Mouse (Mus musculus) liver, embryonic 12.5 days (tissue): Measurements from ENCODE around the gene Ttll6. TPM values are rescaled to one million over a fixed set of nuclear protein-coding genes. Genes with fewer than 3 reads are reported as not detected.
A peak's percentile ranks its signal among the peaks of the same experiment; 100 is the strongest.

ENCODE experiments used
- ATAC-seq: fragments of 200-750 bp; cut with Nextera tagmentation; 2 replicates; pipeline ENCODE4 v1.8.0; 2017; ENCODE audit warnings: moderate number of reproducible peaks, mild to moderate bottlenecking, moderate library complexity
- H3K27ac ChIP-seq: fragments of 300-500 bp; sonication (generic); 2 replicates; pipeline ENCODE4 v1.5.1; 2016; ENCODE audit warnings: mild to moderate bottlenecking
- H3K27me3 ChIP-seq: fragments of 300-500 bp; sonication (generic); replicated peaks from 2 replicates; pipeline ENCODE4 v1.6.1; 2016; ENCODE audit warnings: mild to moderate bottlenecking, moderate library complexity
- H3K36me3 ChIP-seq: fragments of 300-500 bp; sonication (generic); 2 replicates; pipeline ENCODE4 v1.6.1; 2016; ENCODE audit warnings: mild to moderate bottlenecking, moderate library complexity
- H3K4me1 ChIP-seq: fragments of 300-500 bp; sonication (generic); 2 replicates; pipeline ENCODE4 v1.6.1; 2016
- H3K4me2 ChIP-seq: fragments of 300-500 bp; sonication (generic); 2 replicates; pipeline ENCODE4 v1.6.1; 2016; ENCODE audit warnings: mild to moderate bottlenecking, moderate library complexity
- H3K4me3 ChIP-seq: fragments of 300-500 bp; sonication (generic); 2 replicates; pipeline ENCODE4 v1.5.1; 2016; ENCODE audit warnings: mild to moderate bottlenecking, moderate library complexity
- H3K9ac ChIP-seq: fragments of 300-500 bp; sonication (generic); 2 replicates; pipeline ENCODE4 v1.6.1; 2016; ENCODE audit warnings: mild to moderate bottlenecking, moderate library complexity
- H3K9me3 ChIP-seq: fragments of 300-500 bp; sonication (generic); replicated peaks from 2 replicates; pipeline ENCODE4 v1.6.1; 2016; ENCODE audit warnings: mild to moderate bottlenecking, moderate library complexity
- WGBS: fragments of 180-500 bp; shearing (Covaris S2); methylation state at CpG from one replicate; pipeline ENCODE4 v1.1.7; 2016; ENCODE audit not compliant: insufficient replicate concordance; 5-methylcytosine and 5-hydroxymethylcytosine counted together
- polyA plus RNA-seq: library from polyadenylated mRNA; unstranded; fragments of >200 nt; fragmentation: Nextera tagmentation; extraction: Ambion mirVana; gene quantifications from 2 replicates; pipeline ENCODE4 v1.2.1, GENCODE M21; 2016

Gene Ttll6
- polyA plus RNA-seq, 1 experiment from 2014 or later: not detected

DNA sequence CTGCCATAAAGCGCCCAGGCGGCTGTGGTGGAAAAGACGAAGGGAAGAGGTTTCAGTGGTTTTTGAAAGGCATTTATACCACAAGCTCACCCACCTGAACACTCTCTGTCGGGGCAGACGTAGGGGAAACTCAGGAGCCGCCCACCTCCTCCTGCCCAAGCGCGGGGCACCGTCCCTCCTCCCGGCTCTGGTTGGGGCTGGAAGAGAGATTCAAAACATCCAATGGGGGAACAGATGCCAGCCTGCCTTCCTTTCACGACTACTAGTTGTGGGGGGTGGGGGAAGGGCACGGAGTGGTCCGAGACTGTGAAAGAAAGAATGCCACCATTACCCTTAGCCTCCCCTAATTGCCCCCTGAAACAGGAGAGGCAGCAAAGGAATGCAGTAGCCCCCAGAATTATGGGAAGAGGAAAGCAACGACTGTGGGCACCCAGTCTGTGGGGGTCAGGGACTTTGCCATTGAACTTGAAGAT lies 66.6 kb downstream of the Ttll6 start:
- Histone ChIP-seq H3K4me3 (no peak overlapping the region), H3K9ac (no peak overlapping the region), H3K27ac (no peak overlapping the region), H3K4me1 (no peaks in the 10 kb centered on the region; the same call in 1 of the 2 replicates), H3K36me3 (no peaks in the 10 kb centered on the region), H3K27me3 (peaks cover 100% of the 10 kb centered on the region), H3K4me2 (no peak overlapping the region), H3K9me3 (no peaks in the 10 kb centered on the region)
- no peak for ATAC-seq
- WGBS: under 1% methylated on average over 14 of the region's 14 CpGs

DNA sequence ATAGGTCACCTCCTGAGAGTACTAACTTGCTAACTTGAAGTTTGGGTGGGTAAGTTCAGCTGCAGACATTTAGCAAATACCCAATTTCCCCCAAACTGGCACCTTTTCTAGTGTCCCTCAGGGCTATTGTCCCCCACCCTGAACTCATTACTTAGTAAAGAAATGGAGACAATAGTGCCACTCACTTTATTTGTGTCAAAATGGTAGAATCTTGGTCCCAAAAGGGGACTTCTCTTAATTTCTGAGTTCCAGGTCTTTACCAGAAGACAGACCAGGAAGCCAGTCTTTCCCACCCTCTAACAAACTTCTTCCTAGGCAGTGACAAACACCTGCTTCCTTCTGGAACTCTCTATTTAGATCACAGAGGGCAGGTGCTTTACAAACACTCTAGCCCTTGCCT lies 68.2 kb downstream of the Ttll6 start:
- no peak overlapping the region for H3K4me2 ChIP-seq
- no peaks in the 10 kb centered on the region for H3K9me3 ChIP-seq
- peaks cover 99% of the 10 kb centered on the region for H3K27me3 ChIP-seq
- no peak for ATAC-seq
- H3K4me1 ChIP-seq: no peaks in the 10 kb centered on the region; the same call in 1 of the 2 replicates
- no peaks in the 10 kb centered on the region for H3K36me3 ChIP-seq
- H3K4me3 ChIP-seq: no peak overlapping the region
- H3K27ac ChIP-seq: no peak overlapping the region
- no peak overlapping the region for H3K9ac ChIP-seq

DNA sequence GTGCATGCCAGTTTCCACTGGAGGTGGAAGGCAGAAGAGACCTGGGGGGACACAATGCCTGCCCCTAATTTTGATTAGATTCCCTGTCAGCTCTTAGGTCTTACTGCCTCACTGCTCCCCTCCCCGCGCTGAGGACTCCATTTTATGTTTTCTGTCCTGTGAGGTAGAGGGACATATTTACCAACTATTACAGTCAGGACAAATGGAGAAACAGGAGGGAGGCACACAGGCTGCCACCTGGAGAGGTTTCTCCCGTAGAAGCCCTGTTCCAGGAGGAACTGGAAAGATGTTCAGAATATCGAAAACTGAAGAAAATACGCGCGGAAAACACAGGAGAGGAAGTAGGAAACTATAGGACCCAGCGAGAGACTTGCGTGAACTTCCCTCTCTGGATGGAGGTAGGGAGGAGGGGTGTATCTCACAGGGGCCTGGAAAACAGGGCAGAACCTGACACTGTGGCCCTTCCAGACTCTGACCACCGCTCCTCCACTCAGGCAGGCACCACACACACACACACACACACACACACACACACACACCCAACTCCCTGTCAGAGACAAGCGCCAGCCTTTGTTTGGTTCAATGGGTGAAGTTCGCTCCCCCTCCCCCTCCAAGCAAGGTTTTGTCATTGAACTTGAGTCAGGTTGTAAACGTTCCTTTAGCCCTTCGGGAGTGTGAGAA lies 69.0 kb downstream of the Ttll6 start:
- Histone ChIP-seq H3K4me2 (no peak overlapping the region), H3K36me3 (no peaks in the 10 kb centered on the region), H3K9me3 (no peaks in the 10 kb centered on the region), H3K27me3 (peaks cover 99% of the 10 kb centered on the region), H3K27ac (no peak overlapping the region), H3K9ac (no peak overlapping the region), H3K4me1 (no peaks in the 10 kb centered on the region; the same call in 1 of the 2 replicates), H3K4me3 (no peak overlapping the region)
- 2% methylated on average over 13 of the region's 14 CpGs for WGBS
- no peak for ATAC-seq

DNA sequence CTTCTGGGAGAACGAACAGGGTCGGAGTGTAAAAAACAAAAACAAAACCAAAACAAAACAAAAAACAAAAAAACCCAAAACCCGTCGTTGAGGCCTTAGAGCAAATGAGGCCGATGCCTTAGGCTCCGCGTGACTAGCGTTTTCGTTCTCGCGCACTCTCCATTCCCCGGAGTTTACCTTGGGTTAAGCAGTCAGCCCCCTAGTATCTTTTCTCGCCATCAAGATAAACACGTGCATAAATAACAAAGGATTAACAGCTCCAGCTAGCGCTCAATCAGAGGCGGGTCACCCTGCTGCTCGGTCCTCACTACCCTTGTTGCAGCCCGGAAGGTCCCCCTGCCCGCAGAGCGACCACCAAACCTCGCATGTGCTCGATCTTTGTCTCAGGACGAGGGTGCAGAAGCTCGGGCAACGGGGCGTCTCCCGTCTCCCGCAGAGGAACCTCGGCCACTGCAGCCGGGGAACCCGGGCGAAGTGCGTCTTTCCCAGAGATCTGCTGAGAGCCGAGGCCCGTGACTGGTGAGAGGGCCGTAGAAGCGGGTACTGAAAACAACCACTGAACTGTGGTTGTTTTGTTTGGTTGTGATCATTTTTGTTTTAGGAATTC lies 69.7 kb downstream of the Ttll6 start:
- Histone ChIP-seq H3K4me2 (no peak overlapping the region), H3K4me3 (no peak overlapping the region)
- 2% methylated on average over 37 of the region's 37 CpGs for WGBS

DNA sequence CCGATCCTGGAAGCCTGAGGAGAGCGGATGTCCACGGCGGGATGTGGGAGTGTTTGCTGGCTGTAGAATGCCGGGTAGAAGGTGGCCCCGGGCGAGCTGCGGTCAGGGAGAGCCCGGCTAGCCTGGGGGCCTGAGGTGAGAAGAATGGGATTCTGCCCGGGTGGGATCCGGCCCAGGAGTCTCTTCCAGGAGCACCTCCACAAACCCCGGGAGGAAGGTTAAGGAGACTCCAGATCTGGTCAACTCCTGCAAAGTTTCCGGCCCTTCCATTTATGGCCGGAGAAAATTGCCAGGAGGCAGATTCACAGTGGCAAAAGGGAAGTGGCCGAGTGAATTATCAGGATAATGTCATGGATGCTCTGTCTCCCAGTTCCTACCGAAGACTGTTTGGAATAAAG lies 70.2 kb downstream of the Ttll6 start:
- Histone ChIP-seq H3K27ac (no peak overlapping the region), H3K4me3 (no peak overlapping the region), H3K9me3 (no peaks in the 10 kb centered on the region), H3K4me2 (no peak overlapping the region), H3K36me3 (no peaks in the 10 kb centered on the region), H3K4me1 (no peaks in the 10 kb centered on the region; the same call in 1 of the 2 replicates), H3K27me3 (peaks cover 99% of the 10 kb centered on the region), H3K9ac (no peak overlapping the region)
- ATAC-seq: no peak
- 5% methylated on average over 16 of the region's 16 CpGs for WGBS

More for the DNA sequence above, 69.7 kb downstream of the Ttll6 start:
- no peaks in the 10 kb centered on the region for H3K36me3 ChIP-seq
- H3K9ac ChIP-seq: no peak overlapping the region
- H3K4me1 ChIP-seq: no peaks in the 10 kb centered on the region; the same call in 1 of the 2 replicates
- H3K9me3 ChIP-seq: no peaks in the 10 kb centered on the region
- ATAC-seq: no peak
- H3K27me3 ChIP-seq: peaks cover 99% of the 10 kb centered on the region
- H3K27ac ChIP-seq: no peak overlapping the region

DNA sequence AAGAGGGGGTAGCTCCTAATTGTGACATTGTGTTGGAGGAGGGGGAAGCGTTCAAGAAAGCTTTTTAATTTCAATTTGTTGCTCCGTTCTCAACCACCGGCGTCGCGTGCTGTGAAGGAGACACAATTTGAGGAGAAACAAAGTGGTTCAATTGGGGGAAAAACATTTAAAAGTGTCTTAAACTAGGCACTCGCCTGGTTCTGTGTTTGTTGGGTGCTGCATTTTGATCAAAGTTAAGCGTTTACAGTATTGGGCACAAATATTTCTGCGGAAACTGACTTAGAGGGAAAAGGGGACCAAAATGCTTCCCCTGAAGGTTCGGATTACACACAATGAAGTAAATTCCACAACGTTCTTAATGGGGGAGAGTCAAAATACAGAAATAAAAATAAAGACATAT lies 70.8 kb downstream of the Ttll6 start:
- no peak overlapping the region for H3K4me3 ChIP-seq
- peaks cover 99% of the 10 kb centered on the region for H3K27me3 ChIP-seq
- no peak overlapping the region for H3K9ac ChIP-seq
- H3K36me3 ChIP-seq: no peaks in the 10 kb centered on the region
- ATAC-seq: no peak
- no peak overlapping the region for H3K4me2 ChIP-seq
- no peaks in the 10 kb centered on the region; the same call in 1 of the 2 replicates for H3K4me1 ChIP-seq
- H3K27ac ChIP-seq: no peak overlapping the region
- no peaks in the 10 kb centered on the region for H3K9me3 ChIP-seq
- 1% methylated on average over 11 of the region's 11 CpGs for WGBS

DNA sequence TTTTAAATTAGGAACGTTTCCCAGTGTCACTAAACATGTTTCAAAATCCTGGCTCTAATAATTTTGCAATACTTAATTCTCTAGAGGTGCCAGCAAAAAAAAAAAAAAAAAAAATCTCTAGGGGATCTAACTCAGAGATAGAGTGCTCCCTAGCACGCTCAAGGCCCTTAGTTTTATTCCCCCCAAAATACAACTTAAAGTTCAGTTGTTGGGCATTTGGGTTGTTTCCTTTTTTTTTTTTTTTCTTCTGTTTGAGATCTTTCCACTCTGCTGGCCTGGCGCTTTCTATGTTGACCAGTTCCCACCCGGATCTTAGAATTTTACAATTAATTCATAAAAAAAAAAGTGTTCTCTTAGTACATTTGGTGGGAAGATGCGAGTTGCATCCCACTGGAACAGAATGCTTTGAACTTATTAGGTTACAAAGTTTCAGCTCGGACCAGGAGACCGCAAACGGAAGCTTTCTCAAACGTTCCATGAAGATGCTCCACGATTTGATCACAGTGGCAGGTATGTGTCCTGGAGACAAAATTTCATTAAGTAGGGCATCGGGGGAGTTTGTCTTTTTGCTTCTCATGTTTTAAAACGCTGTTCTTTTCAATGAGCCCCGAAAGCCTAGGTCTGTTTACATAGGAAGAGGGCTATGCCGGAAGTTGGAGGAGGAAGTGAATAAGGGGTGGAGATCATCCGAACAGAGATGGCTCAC lies 72.0 kb downstream of the Ttll6 start:
- ATAC-seq: no peak
- 4% methylated on average over 15 of the region's 15 CpGs for WGBS
- H3K4me2 ChIP-seq: peak overlapping the region; percentile 24; the same call in 1 of the 2 replicates
- peaks cover 94% of the 10 kb centered on the region for H3K27me3 ChIP-seq
- no peak overlapping the region for H3K27ac ChIP-seq
- no peak overlapping the region; the same call in 1 of the 2 replicates for H3K4me3 ChIP-seq
- H3K9ac ChIP-seq: no peak overlapping the region
- H3K36me3 ChIP-seq: no peaks in the 10 kb centered on the region
- H3K9me3 ChIP-seq: no peaks in the 10 kb centered on the region
- no peaks in the 10 kb centered on the region for H3K4me1 ChIP-seq

Other genes with a start within 250 kb of the Ttll6 start
- 0.39 and 0.51 TPM in 2 replicates for gene B4galnt2, start 218.9 kb upstream of the Ttll6 start, polyA plus RNA-seq
- 33.8 and 38.3 TPM in 2 replicates for gene Igf2bp1, start 127.8 kb upstream of the Ttll6 start, polyA plus RNA-seq
- gene Gip, start 109.2 kb upstream of the Ttll6 start, polyA plus RNA-seq: not detected in 2 replicates
- 100 and 108 TPM in 2 replicates for gene Snf8, start 98.9 kb upstream of the Ttll6 start, polyA plus RNA-seq
- 26.4 and 27.2 TPM in 2 replicates for gene Ube2z, start 68.4 kb upstream of the Ttll6 start, polyA plus RNA-seq
- 657 and 705 TPM in 2 replicates for gene Atp5g1, start 58.1 kb upstream of the Ttll6 start, polyA plus RNA-seq
- not detected in 2 replicates for gene Calcoco2, start 21.8 kb upstream of the Ttll6 start, polyA plus RNA-seq
- gene Hoxb13, start 60.5 kb downstream of the Ttll6 start, polyA plus RNA-seq: not detected in 2 replicates
- gene Hoxb9, start 137.7 kb downstream of the Ttll6 start, polyA plus RNA-seq: not detected in 2 replicates
- not detected in 2 replicates for gene Hoxb8, start 148.1 kb downstream of the Ttll6 start, polyA plus RNA-seq
- gene Hoxb7, start 152.8 kb downstream of the Ttll6 start, polyA plus RNA-seq: 0.18 and 0.37 TPM in 2 replicates
- gene Hoxb6, start 158.7 kb downstream of the Ttll6 start, polyA plus RNA-seq: 0.30 TPM in 2 replicates
- gene Hoxb5, start 169.6 kb downstream of the Ttll6 start, polyA plus RNA-seq: 1.3 and 1.5 TPM in 2 replicates
- gene Hoxb4, start 184.5 kb downstream of the Ttll6 start, polyA plus RNA-seq: 0.62 and 0.66 TPM in 2 replicates
- 0.31 and 0.36 TPM in 2 replicates for gene Hoxb3, start 189.5 kb downstream of the Ttll6 start, polyA plus RNA-seq
- gene Hoxb2, start 216.7 kb downstream of the Ttll6 start, polyA plus RNA-seq: 4.4 and 4.6 TPM in 2 replicates
- gene Hoxb1, start 232.0 kb downstream of the Ttll6 start, polyA plus RNA-seq: 0.14 and 0.22 TPM in 2 replicates